Mouse (Mus musculus) brain, embryonic 14.5 days (tissue): Measurements from ENCODE around the gene Pip5k1c.

Source experiments
- CTCF ChIP-seq: fragments of 200-500 bp; IDR thresholded peaks from 2 replicates; pipeline ENCODE4 v1.5.1; 2012; ENCODE audit warnings: inconsistent platforms, mild to moderate bottlenecking, moderate library complexity, borderline replicate concordance; ENCODE audit not compliant: insufficient read depth, insufficient read length; ENCODE audit errors: extremely low read depth
- POLR2A ChIP-seq: fragments of 200-500 bp; IDR thresholded peaks from 2 replicates; pipeline ENCODE4 v1.6.1; 2012; ENCODE audit warnings: mild to moderate bottlenecking, inconsistent platforms, borderline replicate concordance; ENCODE audit not compliant: poor library complexity, insufficient read depth, insufficient read length, severe bottlenecking; ENCODE audit errors: extremely low read depth

DNA sequence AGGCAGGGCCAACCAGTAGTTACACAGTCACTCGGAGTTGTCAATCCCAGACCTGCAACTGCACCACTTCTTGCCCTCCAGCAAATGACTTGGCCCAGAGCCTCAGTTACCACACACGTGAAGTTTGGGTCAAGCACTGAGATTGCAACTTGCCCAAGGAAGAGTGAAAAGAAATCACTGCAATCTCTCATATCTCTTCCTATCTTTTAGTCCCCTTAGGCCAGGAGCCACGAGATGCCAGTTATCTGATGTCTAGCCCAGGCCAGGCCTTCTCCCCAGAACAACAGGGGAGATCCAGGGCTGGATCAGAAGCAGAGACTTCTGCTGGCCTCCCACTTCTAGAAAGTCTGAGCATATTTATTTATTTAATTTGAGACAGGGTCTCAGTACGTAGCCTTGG, 62.8 kb downstream of the Pip5k1c start:
- TF ChIP-seq POLR2A = no peak
- TF ChIP-seq CTCF = no peak
